Mouse (Mus musculus): ENCODE measurements around the gene Auts2.

GRCm38 (mm10) chr5:132543118-132544071, at the start of gene Auts2:
- TF ChIP-seq CTCF (conservative IDR thresholded peaks at IDR 0.05; ENCODE audit: insufficient read depth, insufficient read length, low read depth, low read length): no peak
- TF ChIP-seq POLR2A (IDR thresholded peaks at IDR 0.05; ENCODE audit: low read depth, low read length): no peak

All from kidney, adult 2 months (tissue).